Mouse (Mus musculus): ENCODE data around the gene Capn9.

Capn9 gene

GRCm38 (mm10) chr8:124653568-124654475, 77.9 kb downstream of the Capn9 start:
- ChIA-PET CTCF (interaction anchor here in 1 of 4 experiments (1.5 kb wide), 1 partner anchor 24 kb away, joined by 3 read pairs; no protein-coding TSS in a partner anchor), POLR2A (interaction anchor here in 2 of 4 experiments (0.6 to 1.0 kb wide), 2 partner anchors 17 to 253 kb away, joined by 3 read pairs; no protein-coding TSS in a partner anchor)

DNA sequence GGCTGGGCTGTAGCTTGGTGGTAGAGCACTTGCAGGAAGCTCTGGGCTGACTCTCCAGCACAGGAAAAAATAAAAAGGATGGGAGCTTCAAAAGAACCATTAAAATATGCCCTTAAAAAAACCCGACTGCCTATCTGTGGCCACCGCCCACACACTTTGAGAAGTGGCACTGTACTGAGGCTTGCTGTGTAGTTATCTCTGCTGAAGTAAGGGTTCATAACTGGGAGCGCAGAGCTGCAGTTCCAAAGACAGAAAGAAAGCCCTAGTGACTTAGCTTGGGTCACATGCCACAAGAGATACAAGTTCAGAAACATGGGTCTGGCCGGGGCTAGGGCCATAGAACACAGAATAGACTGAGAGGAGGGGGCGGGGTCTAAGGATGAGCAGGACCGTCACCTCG, 82.0 kb downstream of the Capn9 start:
- POLR2A ChIA-PET, result no interaction called here
- CTCF ChIA-PET, result interaction anchor here in 1 of 4 experiments (0.5 kb wide), 1 partner anchor 214 kb away, joined by 3 read pairs; no protein-coding TSS in a partner anchor

DNA sequence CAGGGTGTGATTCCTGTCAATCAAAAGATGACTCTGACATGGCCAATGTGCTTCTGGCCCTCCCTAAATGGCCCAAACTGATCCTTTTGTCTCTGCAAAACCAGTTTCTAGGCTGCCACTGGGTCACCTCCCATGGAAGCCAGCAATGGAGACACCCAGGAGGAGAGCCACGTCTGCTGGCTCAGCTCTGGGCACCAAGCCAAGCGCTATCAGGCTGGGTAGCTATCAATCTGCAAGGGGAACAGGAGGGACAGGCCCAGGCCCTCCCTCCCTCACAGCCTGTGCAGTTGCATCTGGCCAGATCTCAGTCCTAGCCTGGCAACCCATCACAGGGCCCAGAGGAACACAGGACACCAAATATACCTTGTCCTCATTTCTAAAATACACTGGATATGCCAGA, 82.5 kb downstream of the Capn9 start:
- ChIA-PET POLR2A (no interaction called here), CTCF (interaction anchor here in 1 of 4 experiments (0.5 kb wide), 1 partner anchor 213 kb away, joined by 3 read pairs; no protein-coding TSS in a partner anchor)

GRCm38 (mm10) chr8:124661781-124662180, 85.9 kb downstream of the Capn9 start:
- ChIA-PET POLR2A (interaction anchor here in 2 of 4 experiments (1.1 kb wide), 3 partner anchors 9 to 24 kb away, joined by 3 to 5 read pairs (median 3); no protein-coding TSS in a partner anchor), CTCF (interaction anchor here in 1 of 4 experiments (0.6 kb wide), 1 partner anchor 45 kb away, joined by 6 read pairs; no protein-coding TSS in a partner anchor)

GRCm38 (mm10) chr8:124662446-124663111, 86.7 kb downstream of the Capn9 start:
- CTCF ChIA-PET, result interaction anchor here in 3 of 4 experiments (0.6 to 1.5 kb wide), 6 partner anchors 15 to 738 kb away, joined by 3 to 18 read pairs (median 3); no protein-coding TSS in a partner anchor
- POLR2A ChIA-PET, result interaction anchor here in 3 of 4 experiments (0.6 to 1.2 kb wide), 11 partner anchors 10 to 228 kb away, joined by 3 to 7 read pairs (median 3); no protein-coding TSS in a partner anchor

- CTCF ChIA-PET, result interaction anchor here (0.5 to 1.5 kb wide), 12 partner anchors 10 to 738 kb away, joined by 3 to 18 read pairs (median 4); no protein-coding TSS in a partner anchor
- POLR2A ChIA-PET, result interaction anchor here in 3 of 4 experiments (0.6 to 1.2 kb wide), 14 partner anchors 11 to 237 kb away, joined by 3 to 7 read pairs (median 3); no protein-coding TSS in a partner anchor
Measured at GRCm38 (mm10) chr8:124663112-124663873, 87.4 kb downstream of the Capn9 start, which contains the start of gene 2310022B05Rik. 2310022B05Rik (minus strand) TSS chr8:124663369.

- POLR2A ChIA-PET, result interaction anchor here in 2 of 4 experiments (0.6 to 1.2 kb wide), 11 partner anchors 11 to 238 kb away, joined by 3 to 7 read pairs (median 3); no protein-coding TSS in a partner anchor
- CTCF ChIA-PET, result interaction anchor here in 3 of 4 experiments (0.5 to 1.5 kb wide), 12 partner anchors 9 to 739 kb away, joined by 3 to 18 read pairs (median 4); no protein-coding TSS in a partner anchor
Measured at GRCm38 (mm10) chr8:124663874-124664230, 87.9 kb downstream of the Capn9 start.

- POLR2A ChIA-PET, result no interaction called here
- CTCF ChIA-PET, result interaction anchor here in 1 of 4 experiments (1.0 to 1.5 kb wide), 2 partner anchors 13 to 261 kb away, joined by 3 to 18 read pairs; no protein-coding TSS in a partner anchor
Measured at GRCm38 (mm10) chr8:124664414-124664813, 88.5 kb downstream of the Capn9 start.

Measured in embryonic stem cell, embryonic (primary cell).